Mouse (Mus musculus): ENCODE measurements around the gene Chl1.

Chl1 gene

DNA sequence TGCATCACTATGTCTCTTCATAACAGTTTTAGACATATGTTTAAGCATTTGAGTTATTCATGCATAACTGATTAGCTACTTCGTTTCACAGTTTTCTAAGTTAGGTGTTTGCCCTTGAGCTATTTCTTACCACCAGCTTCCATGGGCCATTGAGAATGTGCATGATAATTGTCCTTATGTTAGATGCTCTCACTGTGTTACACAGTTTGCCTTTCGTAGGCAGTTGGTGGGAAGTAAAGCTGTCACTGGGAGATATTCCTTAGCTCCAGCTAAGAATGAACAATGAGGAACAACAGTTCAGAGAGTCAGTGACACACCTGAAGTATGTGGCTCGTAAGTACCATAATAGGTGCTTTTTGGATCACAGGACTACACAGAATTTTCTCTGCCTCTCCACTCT, 35.9 kb downstream of the Chl1 start:
- no peak for DNase-seq

GRCm38 (mm10) chr6:103549929-103550328, 39.5 kb downstream of the Chl1 start:
- no peak for DNase-seq

DNA sequence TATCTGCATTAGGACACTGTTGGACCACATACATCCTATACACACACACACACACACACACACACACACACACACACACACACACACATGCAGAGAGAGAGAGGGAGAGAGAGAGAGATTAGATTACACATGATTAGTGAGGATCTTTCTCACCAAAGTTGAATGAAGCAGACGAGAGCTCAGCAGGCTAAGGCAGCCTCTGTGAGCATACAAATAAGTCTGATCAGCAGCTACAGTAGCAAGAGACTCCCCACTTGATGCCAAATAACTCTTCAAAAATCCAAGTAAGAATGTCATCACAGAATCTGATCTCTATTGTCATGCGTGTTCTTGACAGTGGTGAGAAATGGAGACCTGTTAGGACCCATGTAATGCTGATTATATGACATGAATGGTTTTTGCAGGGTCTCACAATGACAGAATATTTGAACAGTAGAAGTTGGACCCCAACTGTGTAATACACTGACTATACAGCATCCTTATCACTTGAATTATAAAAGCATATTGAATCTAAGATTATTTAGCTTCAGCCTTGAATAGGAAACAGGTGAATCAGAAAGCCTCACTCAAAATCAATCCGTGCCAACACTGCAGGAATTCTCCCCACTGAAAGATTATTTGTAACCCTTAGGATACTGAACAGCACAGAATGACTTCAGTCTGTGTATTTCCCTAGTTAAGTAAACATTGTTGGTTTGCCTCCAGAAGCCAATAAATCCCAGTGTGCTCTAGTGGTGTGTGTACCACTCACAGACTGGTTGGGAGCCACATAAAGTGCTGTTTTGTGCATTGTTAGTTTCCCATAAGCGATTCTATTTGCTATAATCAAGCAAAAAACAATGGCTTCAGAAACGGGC, 47.9 kb downstream of the Chl1 start:
- no peak for DNase-seq

DNA sequence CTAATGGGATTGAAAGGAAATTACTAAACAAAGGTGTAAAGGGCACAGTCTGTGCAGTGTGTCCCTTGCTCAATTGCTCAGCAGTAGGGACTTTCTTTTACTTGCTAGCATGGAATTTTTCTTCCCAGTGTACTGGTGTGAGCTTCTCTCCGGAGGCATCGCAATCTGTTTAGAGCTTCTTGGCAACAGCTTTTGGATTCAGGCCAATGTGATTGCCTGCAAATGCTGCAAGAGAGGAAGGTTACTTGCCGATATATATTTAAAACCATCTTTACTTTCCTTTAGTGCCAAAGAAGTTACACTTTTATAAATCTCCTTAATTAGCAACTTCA, 48.5 kb downstream of the Chl1 start:
- no peak for DNase-seq

GRCm38 (mm10) chr6:103559344-103559743, 49.0 kb downstream of the Chl1 start:
- no peak for DNase-seq

- DNase-seq: no peak
Measured at GRCm38 (mm10) chr6:103564811-103565210, 54.4 kb downstream of the Chl1 start.

DNA sequence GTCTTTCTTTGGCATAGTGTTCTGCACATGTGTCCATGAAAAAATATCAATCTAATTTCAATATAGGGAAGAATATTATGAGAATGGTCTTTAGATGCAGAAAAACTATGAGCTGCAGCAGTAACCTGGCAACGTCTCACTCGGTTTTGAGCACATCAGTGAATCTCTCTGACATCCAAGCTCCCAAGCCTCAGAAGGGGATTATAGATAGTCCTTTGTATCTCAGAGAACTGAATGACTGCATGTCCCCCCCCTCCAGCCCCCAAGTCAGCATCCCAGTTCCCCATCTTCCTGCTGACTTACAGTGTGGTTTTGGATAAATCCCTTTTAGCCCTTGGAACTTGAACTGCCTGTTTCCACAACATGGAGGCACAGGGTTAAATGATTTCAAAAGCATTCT, 56.9 kb downstream of the Chl1 start:
- no peak for DNase-seq

GRCm38 (mm10) chr6:103572659-103573058, 62.3 kb downstream of the Chl1 start:
- no peak for DNase-seq

DNA sequence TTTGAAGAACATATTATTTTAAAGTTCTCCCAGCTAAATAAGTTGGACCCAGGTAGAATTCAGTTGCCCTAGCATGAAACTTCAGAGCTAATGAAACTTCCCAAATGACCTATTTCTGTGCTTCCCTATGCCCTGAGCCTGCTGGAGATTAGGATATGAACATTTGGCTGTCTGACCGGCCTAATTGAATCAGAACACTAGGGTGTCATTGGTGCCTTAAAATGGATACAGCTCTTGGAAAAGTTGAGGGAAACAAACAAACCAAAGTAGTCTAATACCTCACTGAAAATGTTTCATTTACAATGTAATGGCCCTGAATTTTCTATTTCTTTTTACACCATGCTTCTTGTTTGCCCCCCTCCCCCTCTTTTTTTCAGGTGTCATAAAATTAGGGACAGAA, 73.8 kb downstream of the Chl1 start:
- no peak for DNase-seq

GRCm38 (mm10) chr6:103585667-103586066, 75.3 kb downstream of the Chl1 start:
- DNase-seq: no peak

GRCm38 (mm10) chr6:103586081-103586480, 75.7 kb downstream of the Chl1 start:
- no peak for DNase-seq

DNA sequence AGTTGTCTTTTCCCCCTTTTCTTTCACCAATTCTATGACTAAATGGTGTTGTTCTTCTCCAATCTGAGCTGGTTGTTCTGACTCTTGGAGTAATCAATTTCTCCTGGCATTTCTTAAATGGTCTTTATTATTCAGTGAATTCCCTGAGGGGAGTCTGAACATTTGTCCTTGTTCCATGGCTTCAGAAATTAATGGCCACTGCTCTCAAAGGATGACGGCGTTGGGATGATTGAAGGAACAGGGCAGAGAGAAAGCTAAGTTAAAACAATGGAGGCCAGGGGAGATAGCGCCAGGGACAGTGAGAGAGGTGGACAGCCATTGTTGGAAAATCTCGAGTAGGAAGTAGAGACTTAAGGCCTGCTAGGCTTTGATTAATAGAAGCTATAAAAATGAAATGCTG, 91.7 kb downstream of the Chl1 start:
- no peak for DNase-seq

DNA sequence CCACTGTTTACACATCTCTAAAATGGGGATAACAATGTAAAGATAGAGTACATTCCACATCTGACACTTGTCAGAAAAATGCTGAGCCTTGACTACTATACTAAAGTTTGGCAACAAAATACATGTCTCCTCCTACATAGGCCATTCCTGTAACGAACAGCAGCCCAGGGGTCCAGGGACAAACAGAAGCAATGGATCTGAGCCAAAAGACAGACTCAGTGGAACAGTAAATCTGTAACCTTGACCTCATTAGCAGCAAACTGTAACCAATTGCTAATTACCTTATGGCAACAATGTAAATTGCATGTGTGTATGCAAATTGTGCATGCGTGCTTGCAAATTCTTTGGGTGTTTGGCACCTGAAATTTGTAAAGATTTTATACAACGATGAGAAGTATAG, 100.3 kb downstream of the Chl1 start:
- no peak for DNase-seq

DNA sequence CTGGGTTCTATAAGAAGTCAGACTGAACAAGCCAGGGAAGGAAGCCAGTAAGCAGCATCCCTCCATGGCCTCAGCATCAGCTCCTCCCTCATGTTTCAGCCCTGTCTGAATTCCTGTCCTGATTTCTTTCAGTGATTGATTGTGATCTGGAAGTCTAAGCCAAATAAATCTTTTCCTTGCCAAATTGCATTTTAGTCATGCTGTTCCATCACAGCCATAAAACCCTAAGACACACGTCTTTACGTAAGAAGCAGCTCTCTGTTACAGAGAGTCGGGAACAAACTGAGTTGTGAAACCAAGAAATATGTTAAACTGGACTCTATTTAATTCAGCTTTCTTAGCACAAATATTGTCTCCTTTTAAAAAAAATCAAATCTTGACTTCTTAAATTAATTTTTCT, 102.2 kb downstream of the Chl1 start:
- DNase-seq: no peak

- DNase-seq: no peak
Measured at GRCm38 (mm10) chr6:103613714-103614113, 103.3 kb downstream of the Chl1 start.

- DNase-seq: no peak
Measured at GRCm38 (mm10) chr6:103615924-103616602, 105.7 kb downstream of the Chl1 start.

GRCm38 (mm10) chr6:103620880-103621279, 110.5 kb downstream of the Chl1 start:
- DNase-seq: no peak

- no peak for DNase-seq
Measured at GRCm38 (mm10) chr6:103622117-103622713, 111.8 kb downstream of the Chl1 start.

DNA sequence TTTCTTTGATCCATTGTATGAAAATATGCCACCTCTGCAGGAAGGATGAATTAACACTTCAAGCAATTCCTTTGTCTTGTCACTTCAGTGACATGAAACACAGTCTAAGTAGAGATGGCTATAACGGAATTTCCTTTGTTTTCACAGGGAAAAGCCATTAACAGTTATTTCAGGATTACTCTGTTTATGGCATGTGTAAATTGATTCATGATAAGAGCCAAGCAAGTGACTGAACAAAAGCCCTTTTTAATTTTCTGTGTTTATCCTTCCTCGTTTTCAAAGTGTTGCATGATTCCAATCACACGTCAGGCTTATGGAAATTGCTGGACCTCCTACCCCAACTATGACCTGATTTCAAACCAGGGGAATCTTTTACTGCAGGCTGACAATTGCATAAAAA, 122.5 kb downstream of the Chl1 start:
- DNase-seq: no peak

GRCm38 (mm10) chr6:103656778-103657177, 146.4 kb downstream of the Chl1 start:
- no peak for DNase-seq

DNA sequence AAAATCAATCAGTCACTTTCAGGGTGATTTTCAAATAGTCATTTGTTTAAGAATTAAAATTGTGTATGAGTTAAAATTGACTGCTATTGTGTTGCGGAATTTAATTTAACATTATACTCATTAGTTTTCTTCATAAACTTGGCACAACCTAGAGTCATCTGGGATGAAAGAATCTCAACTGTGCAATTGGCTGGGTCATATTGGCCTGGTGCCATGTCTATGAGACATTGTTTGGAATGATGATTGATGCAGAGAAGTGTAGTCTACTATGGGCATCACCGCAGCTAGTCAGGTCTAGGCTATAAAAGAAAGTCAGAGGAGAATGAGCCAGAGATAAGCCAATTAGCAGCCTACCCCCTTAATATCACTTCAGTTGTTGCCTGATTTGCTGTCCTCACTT, 148.8 kb downstream of the Chl1 start:
- DNase-seq: no peak

DNA sequence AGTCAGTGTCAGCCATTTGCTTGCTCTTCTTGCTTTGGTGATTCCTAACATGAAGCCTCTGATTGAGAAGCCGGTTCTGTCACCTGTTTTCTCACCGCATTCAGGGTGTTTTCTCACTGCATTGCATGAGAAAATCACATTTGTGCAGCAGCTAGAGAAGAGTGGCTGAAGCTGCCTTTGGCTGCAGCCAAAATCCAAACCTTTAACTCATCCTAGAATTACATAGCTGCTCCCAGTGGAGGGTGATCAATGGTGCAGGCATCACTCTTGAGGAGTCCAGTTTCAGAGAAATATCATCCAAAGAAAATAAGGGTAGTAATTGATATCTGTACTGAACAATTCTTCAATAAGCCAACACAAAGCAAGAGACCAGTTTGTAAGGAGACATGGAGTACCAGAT, 154.8 kb downstream of the Chl1 start:
- no peak for DNase-seq

DNA sequence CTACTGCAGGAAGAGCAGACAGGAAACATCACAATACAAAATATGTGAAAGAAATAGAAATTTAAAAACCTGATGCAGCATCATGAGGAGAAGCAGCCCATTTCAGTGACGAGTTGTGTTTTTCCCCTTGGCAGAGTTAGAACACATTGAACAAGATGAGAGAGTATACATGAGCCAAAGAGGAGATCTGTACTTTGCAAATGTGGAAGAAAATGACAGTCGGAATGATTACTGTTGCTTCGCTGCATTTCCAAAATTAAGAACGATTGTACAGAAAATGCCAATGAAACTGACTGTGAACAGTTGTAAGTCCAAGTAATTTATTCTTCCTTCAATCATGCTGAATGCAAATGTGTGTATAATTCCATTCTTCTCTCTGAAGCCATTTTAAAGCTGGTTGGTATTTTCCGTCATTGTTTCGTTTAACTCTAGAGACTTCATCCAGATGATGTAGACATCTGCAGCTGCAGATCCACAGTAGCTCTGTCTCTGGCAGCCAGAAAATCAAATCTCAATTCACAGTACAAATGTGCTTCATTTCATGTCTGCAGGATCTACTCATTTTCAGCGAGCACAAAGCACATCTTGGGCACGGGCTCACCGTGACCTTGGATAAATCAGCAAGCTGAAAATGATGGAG, 155.4 kb downstream of the Chl1 start:
- DNase-seq: no peak

GRCm38 (mm10) chr6:103673111-103673510, 162.7 kb downstream of the Chl1 start:
- no peak for DNase-seq
